Mouse (Mus musculus) left cerebral cortex, adult 2 months (tissue): ENCODE data around the gene Rere. TPM values are rescaled to one million over a fixed set of nuclear protein-coding genes. Genes with fewer than 3 reads are reported as not detected.

ENCODE experiments used
- DNase-seq, 2 experiments: peaks; one replicate each; pipeline ENCODE4 v3.0.0; 2021 to 2022; ENCODE audit warnings: low spot score in 2 of 2, mixed read lengths in 1 of 2; ENCODE audit errors: extremely low spot score in 1 of 2
- H3K27ac ChIP-seq: fragments of 200-600 bp; 2 replicates; pipeline ENCODE4 v1.8.1; 2022
- H3K4me3 ChIP-seq: fragments of 200-600 bp; 2 replicates; pipeline ENCODE4 v1.8.1; 2022
- CTCF ChIP-seq: fragments of 200-600 bp; IDR thresholded peaks from 2 replicates; pipeline ENCODE4 v1.8.1; 2022; ENCODE audit warnings: antibody characterized with exemption, mild to moderate bottlenecking, moderate library complexity
- intact Hi-C: fragments of 180-260 bp; cut with DNase I; formaldehyde crosslinking; loops from one replicate; pipeline ENCODE4 v1.15.1; 2025
- total RNA-seq, 2 experiments: library from RNA; stranded (reverse); gene quantifications; 2 replicates each; pipeline ENCODE4 v1.2.3; 2021

The Rere gene
- total RNA-seq, 2 experiments from 2014 or later = 113 to 125 TPM

- intact Hi-C loops = no loop called here
- Histone ChIP-seq H3K4me3 (no peak overlapping the region), H3K27ac (no peak overlapping the region)
- DNase-seq = no peak
- no peak for TF ChIP-seq CTCF
Measured at GRCm38 (mm10) chr4:150294870-150295269, 13.4 kb downstream of the Rere start.

- H3K4me3 ChIP-seq = no peak overlapping the region
- intact Hi-C loops = no loop called here
- no peak overlapping the region for H3K27ac ChIP-seq
- no peak; the same call in none of the 2 replicates for TF ChIP-seq CTCF
- DNase-seq = no peak
Measured at GRCm38 (mm10) chr4:150295966-150296365, 14.5 kb downstream of the Rere start.

- DNase-seq = no peak
- no peak for TF ChIP-seq CTCF
- Histone ChIP-seq H3K27ac (no peak overlapping the region), H3K4me3 (no peak overlapping the region)
- intact Hi-C loops = no loop called here
Measured at GRCm38 (mm10) chr4:150302726-150303125, 21.3 kb downstream of the Rere start.

- no peak for DNase-seq
- Histone ChIP-seq H3K4me3 (no peak overlapping the region), H3K27ac (no peak overlapping the region)
- no peak for TF ChIP-seq CTCF
- intact Hi-C loops = no loop called here
Measured at GRCm38 (mm10) chr4:150306701-150307100, 25.3 kb downstream of the Rere start.

- no peak for DNase-seq
- no peak for TF ChIP-seq CTCF
- Histone ChIP-seq H3K4me3 (no peak overlapping the region), H3K27ac (no peak overlapping the region)
- intact Hi-C loops = no loop called here
Measured at GRCm38 (mm10) chr4:150307226-150307625, 25.8 kb downstream of the Rere start.

- no peak overlapping the region for H3K27ac ChIP-seq
- no peak for DNase-seq
- TF ChIP-seq CTCF = no peak
- no peak overlapping the region for H3K4me3 ChIP-seq
- intact Hi-C loops = no loop called here
Measured at GRCm38 (mm10) chr4:150311431-150311830, 30.0 kb downstream of the Rere start.

- H3K27ac ChIP-seq = no peak overlapping the region
- DNase-seq = no peak
Measured at GRCm38 (mm10) chr4:150312646-150313045, 31.2 kb downstream of the Rere start.

GRCm38 (mm10) chr4:150315301-150315700, 33.9 kb downstream of the Rere start:
- TF ChIP-seq CTCF = no peak
- intact Hi-C loops = no loop called here

More at GRCm38 (mm10) chr4:150312646-150313045, 31.2 kb downstream of the Rere start:
- intact Hi-C loops = no loop called here
- H3K4me3 ChIP-seq = no peak overlapping the region
- no peak for TF ChIP-seq CTCF

GRCm38 (mm10) chr4:150316546-150316945, 35.1 kb downstream of the Rere start:
- no peak overlapping the region for H3K27ac ChIP-seq
- no peak for TF ChIP-seq CTCF
- intact Hi-C loops = no loop called here
- DNase-seq = no peak
- H3K4me3 ChIP-seq = no peak overlapping the region

More at GRCm38 (mm10) chr4:150315301-150315700, 33.9 kb downstream of the Rere start:
- Histone ChIP-seq H3K4me3 (no peak overlapping the region), H3K27ac (no peak overlapping the region)
- DNase-seq = no peak

GRCm38 (mm10) chr4:150325046-150325801, 43.8 kb downstream of the Rere start:
- no peak overlapping the region for H3K27ac ChIP-seq
- H3K4me3 ChIP-seq = no peak overlapping the region
- no peak for TF ChIP-seq CTCF
- intact Hi-C loops = no loop called here
- DNase-seq = no peak

GRCm38 (mm10) chr4:150326005-150326404, 44.6 kb downstream of the Rere start:
- intact Hi-C loops = no loop called here
- Histone ChIP-seq H3K27ac (no peak overlapping the region), H3K4me3 (no peak overlapping the region)
- TF ChIP-seq CTCF = no peak
- no peak for DNase-seq

- intact Hi-C loops = no loop called here
- peak; percentile 18 for TF ChIP-seq CTCF
- Histone ChIP-seq H3K4me3 (no peak overlapping the region), H3K27ac (no peak overlapping the region)
- no peak for DNase-seq
Measured at GRCm38 (mm10) chr4:150327476-150327875, 46.0 kb downstream of the Rere start.
